Mouse (Mus musculus): ENCODE results near the gene Kdm2b.

The Kdm2b gene

DNA sequence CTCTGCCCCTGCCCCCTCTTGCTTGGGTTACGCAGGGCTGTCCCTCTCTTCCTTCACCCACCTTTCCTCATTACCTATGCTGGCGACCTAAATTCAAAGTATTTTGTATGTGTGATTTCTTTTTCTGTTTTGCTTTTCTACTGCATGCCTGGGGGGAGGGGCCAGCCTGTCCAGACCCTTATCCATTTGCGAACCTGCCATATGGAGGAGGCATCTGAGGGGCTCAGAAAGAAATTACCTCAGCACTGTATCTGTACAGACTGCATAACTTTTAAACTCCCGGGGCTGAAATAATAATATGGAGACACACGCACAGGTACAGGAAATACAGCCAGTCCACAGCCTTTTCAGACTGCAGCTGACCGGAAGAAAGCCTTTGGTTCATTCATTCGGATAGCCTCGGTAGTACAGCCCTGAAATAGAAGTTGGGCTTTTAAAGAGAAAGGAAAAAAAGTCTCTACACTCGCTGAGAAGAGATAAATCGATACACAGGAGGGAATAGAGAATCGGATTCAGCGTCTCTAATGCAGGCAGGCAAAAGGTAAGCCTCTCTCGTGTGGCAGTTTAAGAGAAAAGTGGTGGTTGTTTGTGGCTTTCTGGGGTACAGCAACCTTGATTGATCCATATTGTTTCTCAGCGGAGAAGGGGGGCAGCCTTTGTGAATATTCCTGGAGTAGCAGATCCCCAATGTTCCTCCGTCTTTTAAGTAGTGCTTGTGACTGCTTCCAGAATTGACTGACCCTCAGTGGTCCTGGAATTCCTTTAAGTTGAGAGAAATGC, at the start of gene Kdm2b:
Kdm2b (minus strand) TSS at position 273 of the 780 bp plus-strand sequence.
- peak; percentile 50 for DNase-seq

DNA sequence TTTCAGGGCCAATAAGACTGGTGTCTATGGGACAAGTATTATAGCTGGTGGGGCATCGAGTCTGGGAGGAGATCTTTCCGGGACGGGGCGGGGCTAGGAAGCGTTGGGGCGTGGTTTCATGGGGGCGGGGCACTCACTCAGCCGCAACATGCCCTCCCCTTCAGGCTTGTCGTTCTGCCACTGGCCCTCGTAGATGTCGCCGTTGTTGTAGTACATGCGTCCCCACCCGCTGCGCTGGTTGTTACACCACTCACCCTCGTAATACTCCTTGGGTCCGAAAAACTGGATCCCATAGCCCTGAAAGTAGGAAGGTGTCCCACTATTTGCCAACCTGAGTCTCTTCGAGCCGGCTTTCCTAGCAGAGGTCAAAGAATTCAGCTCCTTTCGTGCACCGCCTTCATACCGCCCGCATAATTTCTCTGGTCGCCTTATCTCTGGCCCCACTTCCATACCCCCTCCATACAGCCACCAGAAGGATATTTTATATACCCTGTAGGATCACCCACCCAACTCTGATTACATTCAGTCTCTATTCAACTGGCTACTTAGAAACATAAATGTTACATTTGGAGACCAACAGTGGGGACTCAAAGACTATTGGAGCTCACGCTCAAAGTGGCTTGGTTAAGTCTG, 49.6 kb upstream of the Kdm2b start:
- DNase-seq = no peak

DNA sequence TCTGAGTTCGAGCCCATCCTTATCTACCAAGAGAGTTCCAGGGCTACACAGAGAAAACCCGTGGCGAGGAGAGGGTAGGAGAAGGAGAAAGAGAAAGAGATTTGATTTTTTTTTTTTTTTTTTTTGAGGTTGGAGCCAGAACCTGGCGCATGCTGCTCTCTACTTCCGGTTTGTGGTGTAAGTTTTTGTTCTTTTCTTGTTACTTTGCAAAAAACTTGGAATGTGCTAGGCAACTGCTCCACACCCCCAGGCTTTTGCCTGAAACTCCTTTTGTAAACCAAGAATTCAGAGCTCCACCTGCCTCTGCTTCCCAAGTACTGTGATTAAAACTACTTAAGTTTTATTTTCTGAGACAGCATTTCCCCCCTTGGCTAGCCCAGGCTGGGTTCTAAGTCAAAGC, 48.5 kb upstream of the Kdm2b start:
- no peak for DNase-seq

DNA sequence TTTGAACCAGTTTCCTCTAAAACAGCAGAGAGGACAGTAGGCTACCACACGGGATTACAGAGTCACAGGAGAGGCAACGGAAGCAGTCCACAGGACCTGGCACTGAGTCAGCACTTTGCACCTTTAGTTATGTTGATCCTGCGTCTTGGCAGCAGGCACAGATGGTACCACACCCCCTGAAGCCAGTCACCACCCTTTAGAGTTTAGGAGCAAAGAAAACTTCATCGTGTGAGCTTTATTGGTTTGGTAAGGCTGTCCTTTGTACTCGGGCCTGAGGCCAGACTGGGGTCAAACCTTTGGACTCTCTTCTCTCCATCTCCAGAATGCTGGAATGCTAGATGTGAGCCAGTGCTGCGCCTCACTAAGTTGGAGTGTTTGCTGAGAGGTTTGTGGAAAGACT, 45.9 kb upstream of the Kdm2b start:
- DNase-seq = no peak

DNA sequence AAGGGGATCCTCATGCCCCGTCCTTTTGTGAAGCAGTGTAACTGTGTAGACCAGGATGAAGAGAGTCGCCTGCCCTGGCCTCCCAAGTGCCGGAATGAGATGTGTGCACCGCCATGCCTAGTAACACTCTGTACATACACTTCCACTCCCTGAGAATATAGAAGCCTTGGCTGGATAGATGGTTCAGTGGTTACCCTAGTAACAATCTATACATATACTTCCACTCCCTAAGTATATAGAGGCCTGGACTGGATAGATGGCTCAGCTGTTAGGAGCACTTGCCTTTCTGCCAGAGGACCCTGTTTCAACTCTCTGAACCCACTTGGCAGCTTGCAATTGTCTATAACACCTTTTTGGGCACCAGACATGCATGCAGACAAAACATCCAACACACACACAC, 45.5 kb upstream of the Kdm2b start:
- DNase-seq = no peak

DNA sequence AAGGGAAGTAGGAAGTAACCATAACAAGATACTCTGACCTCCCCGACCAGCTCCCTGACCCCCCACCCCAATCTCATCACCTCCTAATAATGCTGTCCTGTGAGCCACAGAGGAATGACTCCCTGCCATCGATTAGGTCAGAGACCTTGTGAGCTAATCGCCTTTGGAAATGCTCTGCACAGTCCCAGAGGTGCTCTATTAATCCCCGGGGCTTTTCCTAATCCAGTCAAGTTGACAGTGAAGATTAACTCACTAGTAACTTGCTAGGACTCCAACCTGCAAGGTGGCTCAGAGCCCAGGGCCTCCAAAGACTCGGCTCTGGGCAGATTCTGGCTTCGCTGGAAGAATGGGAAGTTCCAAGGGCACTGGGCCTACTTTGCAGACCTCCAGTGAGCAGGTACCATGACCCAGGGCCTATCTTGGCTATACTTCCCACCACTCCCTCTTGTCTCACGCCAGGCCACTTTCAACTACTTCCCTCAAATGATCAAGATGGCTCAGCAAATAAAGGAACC, 44.1 kb upstream of the Kdm2b start:
- no peak for DNase-seq

DNA sequence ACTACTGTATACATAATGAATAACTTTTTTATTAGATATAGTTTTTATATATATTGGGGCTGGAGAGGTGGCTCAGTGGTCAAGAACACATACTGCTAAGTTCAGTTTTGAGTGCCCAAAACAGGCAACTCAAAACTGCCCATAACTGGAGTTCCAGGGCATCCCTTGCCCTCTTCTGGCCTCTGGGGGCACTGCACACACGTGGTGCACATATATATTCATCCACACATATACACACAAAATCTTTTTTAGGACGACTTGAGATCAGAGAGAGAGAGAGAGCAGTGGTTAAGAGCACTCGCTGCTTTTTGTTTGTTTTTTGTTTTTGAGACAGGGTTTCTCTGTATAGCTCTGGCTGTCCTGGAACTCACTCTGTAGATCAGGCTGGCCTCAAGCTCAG, 41.7 kb upstream of the Kdm2b start:
- no peak for DNase-seq

DNA sequence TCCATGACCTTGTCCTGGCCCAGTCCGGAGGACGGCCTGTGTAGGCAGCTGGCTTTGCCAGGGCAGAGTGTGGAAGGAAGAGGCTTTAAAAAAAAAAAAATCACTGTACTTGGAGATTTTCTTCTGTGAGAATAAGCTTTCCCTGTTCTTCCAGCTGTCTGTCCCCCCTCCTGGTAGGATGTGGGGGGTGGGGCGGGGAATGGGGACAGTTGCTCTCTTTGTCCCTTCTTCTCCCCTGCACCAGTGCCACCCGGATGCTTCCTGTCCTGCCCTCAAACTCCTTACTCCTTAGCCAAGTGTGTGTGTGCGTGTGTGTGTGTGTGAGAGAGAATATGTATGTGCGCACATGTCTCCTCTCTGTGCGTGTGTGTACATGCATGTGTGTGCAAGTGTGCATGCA, 40.1 kb upstream of the Kdm2b start:
- DNase-seq = no peak

DNA sequence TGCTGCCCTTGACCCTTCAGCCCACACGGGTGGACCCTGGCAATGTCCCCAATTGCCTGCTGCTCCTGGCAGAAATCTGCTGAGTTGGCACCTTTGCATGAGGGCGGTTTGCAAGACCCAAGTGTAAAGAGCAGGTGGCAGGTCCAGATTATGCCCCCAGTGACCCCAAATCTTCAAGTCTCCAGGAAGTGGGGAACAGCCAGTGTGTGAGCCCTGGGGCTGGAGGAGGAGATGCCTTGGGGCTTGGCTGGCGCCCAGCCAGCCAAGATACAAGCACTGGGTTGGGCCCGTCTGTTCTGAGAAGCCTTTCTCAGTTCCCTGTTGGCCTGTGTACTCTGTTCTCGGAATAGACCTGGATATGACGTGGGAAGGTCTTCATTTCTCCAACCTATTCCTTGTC, 37.8 kb upstream of the Kdm2b start:
- no peak for DNase-seq

DNA sequence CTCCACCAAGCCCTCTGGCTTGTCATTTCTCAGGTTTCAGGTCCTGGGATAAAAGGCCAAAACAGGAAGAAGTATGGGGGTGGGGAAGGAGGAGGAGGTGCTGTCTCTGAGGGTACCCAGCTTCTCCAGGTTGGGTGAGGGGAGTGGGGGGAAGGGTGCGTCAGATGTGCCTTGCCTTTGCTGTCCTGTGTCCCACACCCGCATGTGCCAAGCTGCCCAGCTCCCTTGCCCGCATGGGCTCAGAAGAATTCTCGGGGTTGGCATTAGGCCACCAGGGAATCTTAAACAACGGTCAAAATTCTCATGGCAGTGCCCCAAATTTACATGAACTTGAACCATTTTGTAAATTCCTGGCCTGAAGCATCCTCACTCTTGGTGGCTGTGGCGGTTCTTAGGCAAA, 36.8 kb upstream of the Kdm2b start:
- no peak for DNase-seq

DNA sequence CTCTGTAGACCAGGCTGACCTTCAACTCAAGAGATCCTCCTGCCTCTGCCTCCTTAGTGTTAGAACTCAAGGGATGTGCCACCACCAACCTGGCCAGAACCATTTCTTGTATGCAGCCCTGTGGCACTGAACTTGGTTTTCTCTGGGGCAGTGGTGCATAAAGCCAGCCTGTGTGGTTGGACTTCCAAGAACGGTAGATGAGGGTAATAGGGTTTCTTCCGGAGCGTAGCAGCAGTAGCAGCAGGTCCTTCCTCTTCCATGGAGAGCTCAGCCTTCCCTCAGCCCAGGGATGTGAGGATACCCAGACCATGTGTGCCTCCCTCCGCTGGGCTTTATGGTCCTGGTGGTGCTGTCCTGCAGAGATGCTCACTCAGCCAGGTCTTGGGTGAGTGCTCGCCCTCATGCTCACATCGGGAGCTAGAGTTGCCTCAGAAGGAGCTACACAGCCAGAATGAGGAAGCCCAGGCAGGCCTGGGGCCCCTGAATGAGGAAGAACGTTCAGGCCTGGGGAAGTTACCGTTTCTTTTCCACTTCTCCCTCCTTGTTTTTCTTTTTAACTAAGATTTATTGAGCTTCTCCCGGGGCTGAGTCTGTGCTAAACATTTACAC, 35.4 kb upstream of the Kdm2b start:
- DNase-seq = no peak

DNA sequence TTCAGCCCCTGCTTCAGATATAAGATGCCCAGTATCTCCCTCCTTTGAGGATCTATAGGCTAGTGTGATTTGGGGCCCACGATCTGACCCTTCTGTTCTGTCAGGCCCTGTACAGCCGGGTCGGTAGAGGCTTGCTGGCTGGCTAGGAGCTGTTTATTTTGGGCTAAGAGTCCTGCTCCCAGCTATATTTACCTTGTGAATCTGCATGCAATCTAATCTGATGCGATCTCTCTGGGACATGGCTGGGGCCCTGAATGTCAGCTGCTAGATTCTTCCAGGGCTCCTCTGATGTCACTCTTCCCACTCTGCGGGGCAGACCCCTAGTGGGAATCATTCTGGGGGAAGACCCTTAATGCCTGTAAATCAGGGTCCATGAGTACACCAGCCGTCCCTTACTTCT, 34.7 kb upstream of the Kdm2b start:
- no peak for DNase-seq

DNA sequence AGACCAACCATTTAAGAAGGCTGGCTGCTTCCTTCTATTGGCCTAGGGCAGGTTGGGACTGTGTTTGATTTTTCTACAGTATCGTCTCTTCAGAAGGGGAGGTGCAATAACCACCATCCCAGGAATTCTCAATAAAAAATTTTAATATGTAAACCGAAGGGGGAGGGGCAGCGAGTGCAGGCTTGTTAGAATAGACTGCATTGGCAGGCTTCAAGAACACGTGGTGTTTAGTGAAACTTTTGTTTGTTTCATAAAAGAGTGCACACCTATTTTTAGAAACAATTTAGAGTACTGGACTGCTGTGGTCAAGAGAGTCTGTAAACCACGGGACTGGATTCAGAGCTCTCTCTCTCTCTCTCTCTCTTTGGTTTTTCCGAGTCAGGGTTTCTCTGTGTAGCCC, 33.4 kb upstream of the Kdm2b start:
- no peak for DNase-seq

DNA sequence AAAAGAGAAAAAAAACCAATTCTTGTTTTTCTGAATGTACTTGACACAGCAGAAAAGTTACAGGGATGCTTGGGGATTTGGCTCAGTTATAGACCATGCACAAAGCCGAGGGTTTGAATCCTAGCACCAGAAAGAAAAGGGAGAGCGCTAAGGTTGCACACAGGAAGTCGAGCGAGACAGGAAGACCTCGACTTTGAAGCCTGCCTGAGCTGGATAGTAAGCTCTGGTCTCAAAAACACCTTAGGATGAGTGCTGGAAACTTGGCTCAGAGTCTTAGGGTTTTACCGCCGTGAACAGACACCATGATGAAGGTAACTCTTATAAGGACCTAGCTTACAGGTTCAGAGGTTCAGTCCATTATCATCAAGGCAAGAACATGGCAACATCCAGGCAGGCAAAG, 31.8 kb upstream of the Kdm2b start:
- DNase-seq = no peak

DNA sequence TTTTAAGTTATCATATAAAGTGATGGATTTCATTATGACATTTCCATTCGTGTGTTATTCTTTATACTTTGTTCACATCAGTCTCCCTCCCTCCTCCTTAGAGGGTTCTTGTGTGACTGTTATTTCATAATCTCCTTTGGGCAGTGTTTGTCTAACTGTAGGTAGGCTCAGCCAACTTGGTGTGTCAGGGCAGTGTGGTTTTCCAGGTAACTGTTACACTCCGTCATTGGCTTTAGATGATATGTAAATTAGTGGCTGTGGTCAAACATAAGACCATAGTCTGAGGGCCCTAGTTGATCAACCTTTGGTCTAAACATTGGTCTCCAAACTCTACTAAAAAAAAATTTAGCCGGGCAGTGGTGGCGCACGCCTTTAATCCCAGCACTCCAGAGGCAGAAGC, 30.8 kb upstream of the Kdm2b start:
- DNase-seq = no peak

DNA sequence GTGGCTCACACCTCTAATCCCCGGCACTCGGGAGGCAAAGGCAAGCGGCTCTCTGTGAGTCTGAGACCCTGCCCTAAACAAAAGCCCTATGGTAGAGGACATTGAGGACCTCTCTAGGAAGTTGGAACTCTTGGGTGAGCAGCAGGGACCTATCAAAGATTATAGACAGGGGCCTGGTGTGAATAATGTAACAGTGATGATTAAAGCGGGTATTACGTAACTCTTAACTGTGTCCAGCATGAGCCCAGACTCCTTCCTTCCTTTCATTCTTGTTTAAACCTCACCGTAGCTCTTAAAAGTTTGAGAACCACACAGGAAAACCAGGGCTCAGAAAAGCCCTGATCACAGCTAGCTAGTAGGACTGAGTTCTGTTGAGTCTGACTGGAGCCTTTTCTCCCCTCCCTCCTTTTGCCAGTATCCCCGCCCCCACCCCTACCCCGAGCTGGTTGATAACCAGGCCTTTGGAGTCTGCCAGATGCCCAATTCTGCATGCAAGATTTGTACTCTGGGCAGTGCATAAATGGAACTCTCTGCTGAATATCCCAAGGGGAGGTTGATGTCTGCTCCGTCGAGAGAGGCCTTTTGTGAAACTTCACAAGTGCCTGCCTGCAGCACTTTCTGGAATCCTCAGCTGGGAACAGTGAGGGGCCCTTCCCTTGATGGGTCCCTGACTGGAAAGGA, 29.9 kb upstream of the Kdm2b start:
- no peak for DNase-seq

DNA sequence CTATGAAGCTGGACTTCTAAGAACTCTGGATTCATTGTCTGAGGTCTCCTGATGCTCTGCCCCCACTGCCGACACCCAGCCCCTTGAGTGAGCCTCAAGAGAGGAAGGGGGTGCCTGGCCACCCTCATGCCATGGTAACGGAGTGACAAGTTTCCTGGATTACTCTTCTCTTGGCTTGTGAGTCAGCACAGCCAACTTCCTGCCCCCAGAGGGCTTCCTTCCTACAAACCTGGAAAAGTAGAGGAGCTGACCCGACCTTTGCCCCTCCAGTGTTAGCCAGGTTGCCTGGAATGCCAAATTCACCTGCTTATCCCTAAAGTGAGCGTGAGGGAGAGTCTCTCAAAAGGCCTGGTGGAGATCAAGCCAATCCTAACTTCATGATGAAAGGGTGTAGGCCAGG, 27.9 kb upstream of the Kdm2b start:
- DNase-seq = peak; percentile 27

DNA sequence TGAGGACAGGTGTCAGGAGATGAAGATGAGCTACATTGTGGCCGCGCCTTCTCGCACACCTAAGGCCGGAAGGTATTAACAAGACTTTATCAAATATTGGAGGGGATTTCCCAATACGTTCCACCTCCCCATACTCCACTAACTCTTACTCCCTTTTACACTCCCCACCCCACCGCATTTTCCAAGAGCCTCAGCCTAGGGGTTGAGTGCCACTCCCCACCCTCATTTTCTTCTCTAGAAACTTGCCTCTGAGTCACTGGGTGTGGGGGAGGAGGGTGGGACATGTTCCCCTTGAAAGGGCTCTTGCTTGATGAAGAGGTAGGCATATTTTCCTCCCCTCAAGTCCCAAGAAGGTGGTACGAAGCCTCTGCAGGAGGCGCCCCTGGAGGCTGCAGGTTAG, 26.3 kb upstream of the Kdm2b start:
- no peak for DNase-seq

DNA sequence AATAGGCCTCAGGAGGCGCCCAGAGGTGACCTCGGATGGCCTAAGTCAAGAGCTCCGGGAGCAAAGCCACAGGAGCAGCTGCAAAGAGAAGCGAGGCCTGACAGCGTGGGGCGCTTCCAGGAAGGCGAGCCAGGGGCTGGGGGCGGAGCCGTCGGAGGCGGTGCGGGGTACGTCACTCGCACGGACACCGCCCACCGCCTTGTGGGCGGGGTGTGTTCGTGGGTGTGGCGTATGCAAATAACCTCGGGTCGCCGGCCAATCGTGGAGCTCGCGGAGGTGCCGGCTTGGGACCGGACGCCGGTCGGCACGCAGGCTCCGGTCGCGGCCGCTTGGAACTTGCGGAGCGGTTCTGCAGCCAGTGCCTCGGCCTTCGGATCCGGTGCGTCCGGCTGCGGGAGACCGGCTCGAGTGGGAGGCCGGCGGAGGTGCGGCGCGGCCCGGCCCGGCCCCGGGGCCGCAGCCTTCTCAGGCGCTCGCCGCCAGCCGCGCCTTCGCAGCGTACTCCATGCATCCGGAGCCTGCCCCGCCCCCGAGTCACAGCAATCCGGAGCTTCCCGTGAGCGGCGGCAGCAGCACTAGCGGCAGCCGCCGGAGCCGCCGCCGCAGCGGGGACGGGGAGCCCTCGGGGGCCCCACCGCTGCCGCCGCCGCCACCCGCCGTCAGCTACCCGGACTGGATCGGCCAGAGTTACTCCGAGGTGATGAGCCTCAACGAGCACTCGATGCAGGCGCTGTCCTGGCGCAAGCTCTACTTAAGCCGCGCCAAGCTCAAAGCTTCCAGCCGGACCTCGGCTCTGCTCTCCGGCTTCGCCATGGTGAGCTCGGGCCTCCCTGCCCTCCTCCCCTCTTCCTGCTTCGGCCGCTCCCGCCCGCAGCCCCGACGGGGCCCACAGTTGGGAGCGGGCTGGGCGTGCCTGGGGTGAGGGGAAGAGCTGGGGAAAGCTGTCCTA, 25.4 kb upstream of the Kdm2b start, which contains the start of gene Orai1:
Orai1 (plus strand) TSS at position 322 of the 949 bp plus-strand sequence.
- DNase-seq = peak; percentile 97

DNA sequence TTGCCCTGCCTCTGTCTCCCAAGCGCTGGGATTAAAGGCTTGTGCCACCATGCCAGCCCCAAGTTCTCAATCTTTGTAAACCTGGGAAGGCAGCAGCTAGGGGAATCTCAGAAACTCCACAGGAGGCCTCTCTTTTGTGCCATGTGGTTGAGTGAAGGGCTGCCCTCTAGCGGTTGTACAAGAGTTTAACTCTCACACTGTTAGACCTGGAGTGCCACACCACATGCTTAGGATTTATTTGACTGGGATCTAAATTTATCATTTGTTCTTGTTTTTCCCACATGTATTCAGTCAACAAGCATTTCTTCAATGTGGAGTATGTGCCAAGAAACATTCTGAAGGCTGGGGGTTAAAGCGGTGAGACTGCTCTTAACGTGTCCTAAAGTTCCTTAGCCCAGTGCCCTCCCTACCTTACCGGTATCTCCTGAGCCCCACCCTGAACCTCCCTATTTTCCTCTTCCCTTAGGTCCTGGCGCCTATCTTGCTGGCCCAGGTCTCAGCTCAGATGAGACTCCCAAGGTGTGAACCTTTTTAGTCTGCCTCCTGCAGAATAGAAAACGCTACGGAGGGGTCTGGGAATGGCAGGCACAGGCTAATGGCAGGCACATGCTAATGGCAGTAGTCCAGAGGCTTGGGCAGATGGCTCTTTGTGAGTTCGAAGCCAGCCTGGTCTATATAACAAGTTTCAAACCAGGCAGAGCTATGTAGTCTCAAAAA, 24.1 kb upstream of the Kdm2b start:
- peak; percentile 77 for DNase-seq

DNA sequence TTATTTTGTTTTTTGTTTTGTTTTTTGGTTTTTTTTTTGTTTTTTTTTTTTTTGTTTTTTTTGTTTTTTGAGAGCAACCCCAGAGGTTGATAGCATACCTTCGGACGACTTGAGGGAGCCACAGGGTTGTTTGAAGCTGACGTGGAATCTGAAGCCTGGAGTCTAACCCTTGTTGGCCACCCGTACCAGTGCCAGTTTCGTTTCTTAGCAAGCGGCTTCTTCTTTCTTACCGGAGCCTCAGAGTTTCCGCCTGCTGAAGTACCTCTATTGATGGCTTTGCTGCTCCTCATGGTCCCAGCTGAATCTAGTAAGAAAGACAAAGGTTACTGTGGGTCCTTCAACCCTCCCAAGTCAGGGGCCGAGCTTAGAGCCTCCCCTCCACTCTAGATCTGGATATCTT, 22.1 kb upstream of the Kdm2b start:
- peak; percentile 25 for DNase-seq

DNA sequence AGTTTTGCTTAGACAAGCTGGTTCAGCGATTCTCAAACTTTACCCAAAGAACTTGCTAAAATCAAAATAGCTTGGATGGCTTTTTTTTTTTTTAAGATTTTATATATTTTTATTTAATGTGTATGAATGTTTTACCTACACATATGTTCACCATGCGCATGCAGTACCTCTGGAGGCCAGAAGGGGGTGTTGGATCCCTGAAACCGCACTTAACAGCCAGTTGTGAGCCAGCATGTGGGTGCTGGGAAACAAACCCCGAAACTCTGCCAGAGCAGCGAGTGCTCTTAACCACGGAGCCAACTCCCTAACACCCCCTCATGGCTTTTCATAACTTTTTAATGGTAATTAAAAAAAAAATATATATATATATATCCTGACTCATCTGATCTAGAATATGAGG, 21.2 kb upstream of the Kdm2b start:
- DNase-seq = peak; percentile 38
